Mouse (Mus musculus): ENCODE measurements around the gene Ncoa3. TPM values are rescaled to one million over a fixed set of nuclear protein-coding genes. Genes with fewer than 3 reads are reported as not detected.
A peak's percentile ranks its signal among the peaks of the same experiment; 100 is the strongest.

The Ncoa3 gene
- polyA plus RNA-seq, 1 experiment: 5.6 TPM

GRCm38 (mm10) chr2:166031120-166031929 is 38.9 kb downstream of the Ncoa3 start:
- Histone ChIP-seq H3K79me2 (ENCODE audit: control insufficient read depth, insufficient read depth) (peaks cover 79% of the 10 kb centered on the region), H3K79me3 (ENCODE audit: low read depth) (peaks cover 22% of the 10 kb centered on the region), H3K36me3 (ENCODE audit: control insufficient read depth, insufficient read depth) (no peaks in the 10 kb centered on the region), H3K4me3 (ENCODE audit: insufficient read depth, poor library complexity, severe bottlenecking) (no peak overlapping the region), H3K27me3 (ENCODE audit: control insufficient read depth, insufficient read depth, insufficient read length) (no peaks in the 10 kb centered on the region), H3ac (ENCODE audit: control insufficient read depth, insufficient read length, low read depth) (peak overlapping the region; percentile 50)
- no peak for TF ChIP-seq CTCF (IDR thresholded peaks at IDR 0.05; ENCODE audit: control insufficient read depth, insufficient read depth, insufficient read length)
- no peak for TF ChIP-seq USF1 (IDR thresholded peaks at IDR 0.05; ENCODE audit: low read depth)
- TF ChIP-seq MAX (IDR thresholded peaks at IDR 0.05): no peak
- no peak for TF ChIP-seq MYOG (IDR thresholded peaks at IDR 0.05; ENCODE audit: control insufficient read depth, extremely low read depth, insufficient read length)
- no peak for TF ChIP-seq MYOD1 (IDR thresholded peaks at IDR 0.05; ENCODE audit: control insufficient read depth, insufficient read length, low read depth)
- no peak for TF ChIP-seq CEBPB (IDR thresholded peaks at IDR 0.05; ENCODE audit: low read depth)
- no peak for TF ChIP-seq FOSL1 (IDR thresholded peaks at IDR 0.05; ENCODE audit: insufficient read depth, low read length, poor library complexity, severe bottlenecking)

DNA sequence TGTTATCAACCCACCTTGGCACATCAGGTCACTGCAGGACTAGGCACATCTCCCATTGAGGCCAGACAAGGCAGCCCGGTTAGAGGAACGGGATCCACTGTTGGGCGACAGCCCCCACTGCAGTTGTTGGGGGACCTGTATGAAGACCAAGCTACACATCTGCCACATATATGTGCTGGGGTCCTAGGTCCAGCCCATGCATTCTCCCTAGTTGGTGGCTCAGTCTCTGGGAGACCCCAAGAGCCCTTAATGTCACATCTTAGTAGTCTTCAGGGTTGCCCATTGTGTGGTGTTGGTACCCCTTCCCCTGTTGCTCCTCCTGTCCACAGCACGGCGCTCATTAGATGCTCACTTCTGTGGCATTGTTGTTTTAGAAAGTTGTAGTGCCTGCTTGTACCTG is 40.2 kb downstream of the Ncoa3 start:
- Histone ChIP-seq H3K79me3 (ENCODE audit: low read depth) (peaks cover 11% of the 10 kb centered on the region), H3K79me2 (ENCODE audit: control insufficient read depth, insufficient read depth) (peaks cover 66% of the 10 kb centered on the region), H3K27me3 (ENCODE audit: control insufficient read depth, insufficient read depth, insufficient read length) (no peaks in the 10 kb centered on the region), H3ac (ENCODE audit: control insufficient read depth, insufficient read length, low read depth) (no peak overlapping the region), H3K36me3 (ENCODE audit: control insufficient read depth, insufficient read depth) (no peaks in the 10 kb centered on the region), H3K4me3 (ENCODE audit: insufficient read depth, poor library complexity, severe bottlenecking) (no peak overlapping the region)
- no peak for TF ChIP-seq CTCF (IDR thresholded peaks at IDR 0.05; ENCODE audit: control insufficient read depth, insufficient read depth, insufficient read length)

DNA sequence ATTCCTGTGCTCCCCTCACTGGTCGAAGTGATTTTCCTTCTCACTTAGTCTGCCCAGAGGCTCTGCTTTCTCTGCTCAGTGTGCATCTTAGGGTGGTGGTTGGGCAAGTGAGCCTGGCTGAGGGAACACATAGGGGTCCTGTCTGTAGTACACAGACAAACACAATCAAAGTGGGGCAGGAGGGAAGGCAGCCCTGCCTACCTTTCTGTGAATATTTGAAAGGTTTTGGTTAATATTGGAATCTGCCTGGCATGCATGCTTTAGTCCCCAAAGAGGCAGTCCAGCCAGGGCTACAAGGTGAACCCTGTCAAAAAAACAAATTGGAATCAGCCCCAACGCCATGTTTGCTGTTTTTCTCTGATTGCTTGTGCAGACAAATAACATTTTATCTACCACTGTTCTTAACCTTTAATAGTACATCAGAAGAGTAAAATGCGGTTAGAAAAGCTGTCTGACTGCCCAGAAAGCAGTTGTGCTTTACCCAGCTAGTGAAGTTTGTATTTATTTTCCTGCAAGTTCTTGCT is 42.6 kb downstream of the Ncoa3 start:
- no peak for TF ChIP-seq MYOG (IDR thresholded peaks at IDR 0.05; ENCODE audit: control insufficient read depth, extremely low read depth, insufficient read length)
- TF ChIP-seq USF1 (IDR thresholded peaks at IDR 0.05; ENCODE audit: low read depth): no peak
- TF ChIP-seq CTCF (IDR thresholded peaks at IDR 0.05; ENCODE audit: control insufficient read depth, insufficient read depth, insufficient read length): no peak
- TF ChIP-seq CEBPB (IDR thresholded peaks at IDR 0.05; ENCODE audit: low read depth): no peak
- TF ChIP-seq FOSL1 (IDR thresholded peaks at IDR 0.05; ENCODE audit: insufficient read depth, low read length, poor library complexity, severe bottlenecking): no peak
- no peak for TF ChIP-seq MAX (IDR thresholded peaks at IDR 0.05)
- TF ChIP-seq MYOD1 (IDR thresholded peaks at IDR 0.05; ENCODE audit: control insufficient read depth, insufficient read length, low read depth): no peak
- Histone ChIP-seq H3K79me2 (ENCODE audit: control insufficient read depth, insufficient read depth) (peaks cover 47% of the 10 kb centered on the region), H3K4me3 (ENCODE audit: insufficient read depth, poor library complexity, severe bottlenecking) (no peak overlapping the region), H3K27me3 (ENCODE audit: control insufficient read depth, insufficient read depth, insufficient read length) (no peaks in the 10 kb centered on the region), H3K36me3 (ENCODE audit: control insufficient read depth, insufficient read depth) (no peaks in the 10 kb centered on the region), H3ac (ENCODE audit: control insufficient read depth, insufficient read length, low read depth) (no peak overlapping the region), H3K79me3 (ENCODE audit: low read depth) (peaks cover 4% of the 10 kb centered on the region)

DNA sequence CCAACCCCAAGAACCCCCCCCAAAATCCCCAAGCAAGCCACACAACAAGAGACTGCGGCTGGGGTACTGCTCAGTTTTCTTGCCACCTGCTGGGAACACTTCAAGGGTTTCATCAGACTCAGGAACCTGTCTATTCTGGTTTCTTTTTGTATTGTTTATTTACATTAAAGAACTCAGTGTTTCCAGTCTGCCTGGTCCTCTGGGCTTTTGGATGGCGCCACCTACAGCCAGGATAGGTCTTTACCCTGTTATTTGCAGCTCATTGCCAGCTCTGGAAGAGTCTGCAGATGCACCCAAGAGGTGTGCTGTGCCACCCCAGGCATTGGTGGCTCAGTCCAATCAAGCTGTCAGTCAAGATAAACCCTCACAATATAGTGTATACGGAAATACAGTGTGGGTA is 43.3 kb downstream of the Ncoa3 start:
- Histone ChIP-seq H3K36me3 (ENCODE audit: control insufficient read depth, insufficient read depth) (no peaks in the 10 kb centered on the region), H3ac (ENCODE audit: control insufficient read depth, insufficient read length, low read depth) (no peak overlapping the region), H3K27me3 (ENCODE audit: control insufficient read depth, insufficient read depth, insufficient read length) (no peaks in the 10 kb centered on the region), H3K79me2 (ENCODE audit: control insufficient read depth, insufficient read depth) (peaks cover 40% of the 10 kb centered on the region), H3K79me3 (ENCODE audit: low read depth) (peaks cover 4% of the 10 kb centered on the region), H3K4me3 (ENCODE audit: insufficient read depth, poor library complexity, severe bottlenecking) (no peak overlapping the region)
- TF ChIP-seq USF1 (IDR thresholded peaks at IDR 0.05; ENCODE audit: low read depth) (no peak), CEBPB (IDR thresholded peaks at IDR 0.05; ENCODE audit: low read depth) (no peak), MYOD1 (IDR thresholded peaks at IDR 0.05; ENCODE audit: control insufficient read depth, insufficient read length, low read depth) (no peak), FOSL1 (IDR thresholded peaks at IDR 0.05; ENCODE audit: insufficient read depth, low read length, poor library complexity, severe bottlenecking) (no peak), MAX (IDR thresholded peaks at IDR 0.05) (no peak), CTCF (IDR thresholded peaks at IDR 0.05; ENCODE audit: control insufficient read depth, insufficient read depth, insufficient read length) (no peak), MYOG (IDR thresholded peaks at IDR 0.05; ENCODE audit: control insufficient read depth, extremely low read depth, insufficient read length) (no peak)

GRCm38 (mm10) chr2:166039681-166040080 is 47.2 kb downstream of the Ncoa3 start:
- TF ChIP-seq MAX (IDR thresholded peaks at IDR 0.05) (no peak), FOSL1 (IDR thresholded peaks at IDR 0.05; ENCODE audit: insufficient read depth, low read length, poor library complexity, severe bottlenecking) (no peak), MYOG (IDR thresholded peaks at IDR 0.05; ENCODE audit: control insufficient read depth, extremely low read depth, insufficient read length) (no peak), USF1 (IDR thresholded peaks at IDR 0.05; ENCODE audit: low read depth) (no peak)
- H3ac ChIP-seq (ENCODE audit: control insufficient read depth, insufficient read length, low read depth): no peak overlapping the region
- H3K4me3 ChIP-seq (ENCODE audit: insufficient read depth, poor library complexity, severe bottlenecking): no peak overlapping the region
- no peaks in the 10 kb centered on the region for H3K79me3 ChIP-seq (ENCODE audit: low read depth)
- no peaks in the 10 kb centered on the region for H3K27me3 ChIP-seq (ENCODE audit: control insufficient read depth, insufficient read depth, insufficient read length)
- H3K36me3 ChIP-seq (ENCODE audit: control insufficient read depth, insufficient read depth): no peaks in the 10 kb centered on the region
- H3K79me2 ChIP-seq (ENCODE audit: control insufficient read depth, insufficient read depth): peaks cover 17% of the 10 kb centered on the region

- H3K27me3 ChIP-seq (ENCODE audit: control insufficient read depth, insufficient read depth, insufficient read length): no peaks in the 10 kb centered on the region
- peaks cover 2% of the 10 kb centered on the region for H3K36me3 ChIP-seq (ENCODE audit: control insufficient read depth, insufficient read depth)
- no peaks in the 10 kb centered on the region for H3K79me3 ChIP-seq (ENCODE audit: low read depth)
- peaks cover 14% of the 10 kb centered on the region for H3K79me2 ChIP-seq (ENCODE audit: control insufficient read depth, insufficient read depth)
- TF ChIP-seq USF1 (IDR thresholded peaks at IDR 0.05; ENCODE audit: low read depth) (no peak), MAX (IDR thresholded peaks at IDR 0.05) (no peak), MYOD1 (IDR thresholded peaks at IDR 0.05; ENCODE audit: control insufficient read depth, insufficient read length, low read depth) (no peak), MYOG (IDR thresholded peaks at IDR 0.05; ENCODE audit: control insufficient read depth, extremely low read depth, insufficient read length) (no peak), FOSL1 (IDR thresholded peaks at IDR 0.05; ENCODE audit: insufficient read depth, low read length, poor library complexity, severe bottlenecking) (no peak), CTCF (IDR thresholded peaks at IDR 0.05; ENCODE audit: control insufficient read depth, insufficient read depth, insufficient read length) (no peak), CEBPB (IDR thresholded peaks at IDR 0.05; ENCODE audit: low read depth) (no peak)
- no peak overlapping the region for H3K4me3 ChIP-seq (ENCODE audit: insufficient read depth, poor library complexity, severe bottlenecking)
- no peak overlapping the region for H3ac ChIP-seq (ENCODE audit: control insufficient read depth, insufficient read length, low read depth)
Observed at GRCm38 (mm10) chr2:166042542-166042941, 50.1 kb downstream of the Ncoa3 start.

Data from C2C12 (cell line).